Mouse (Mus musculus) brain, embryonic 14.5 days (tissue): Measurements from ENCODE around the gene Dhrs13.

ENCODE experiments used
- CTCF ChIP-seq: fragments of 200-500 bp; IDR thresholded peaks from 2 replicates; pipeline ENCODE4 v1.5.1; 2012; ENCODE audit warnings: inconsistent platforms, mild to moderate bottlenecking, moderate library complexity, borderline replicate concordance; ENCODE audit not compliant: insufficient read depth, insufficient read length; ENCODE audit errors: extremely low read depth
- POLR2A ChIP-seq: fragments of 200-500 bp; IDR thresholded peaks from 2 replicates; pipeline ENCODE4 v1.6.1; 2012; ENCODE audit warnings: mild to moderate bottlenecking, inconsistent platforms, borderline replicate concordance; ENCODE audit not compliant: poor library complexity, insufficient read depth, insufficient read length, severe bottlenecking; ENCODE audit errors: extremely low read depth

- no peak for TF ChIP-seq CTCF
- no peak for TF ChIP-seq POLR2A
These were observed 2.0 kb downstream of the Dhrs13 start for GRCm38 (mm10) chr11:78033931-78034617.
